Mouse (Mus musculus): ENCODE results near the gene Mdga2.

DNA sequence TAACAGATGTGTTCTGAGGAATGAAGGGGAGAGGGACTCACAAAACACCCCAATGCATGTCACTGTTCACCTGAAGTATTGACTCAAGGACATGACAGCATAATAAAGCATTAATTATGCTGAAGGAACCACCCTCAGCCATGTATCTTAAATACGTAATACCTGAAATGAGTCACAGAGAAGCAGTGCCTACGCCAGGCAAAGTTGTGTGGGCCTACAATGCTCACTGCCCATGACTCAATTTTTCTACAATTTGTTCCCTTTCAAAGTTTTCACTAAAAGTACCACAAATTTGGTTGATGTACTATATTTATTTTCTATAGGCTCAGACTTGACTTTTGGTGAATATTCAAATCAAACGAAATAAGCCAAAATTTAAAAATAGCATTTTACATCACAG is 80.7 kb downstream of the Mdga2 start:
- TF ChIP-seq MAFK (IDR thresholded peaks at IDR 0.05; ENCODE audit: insufficient read depth, low read depth, low read length) = no peak
- TF ChIP-seq ZC3H11A (IDR thresholded peaks at IDR 0.05; ENCODE audit: borderline replicate concordance, low read depth, low read length) = no peak
- no peak for TF ChIP-seq HCFC1 (IDR thresholded peaks at IDR 0.05; ENCODE audit: borderline replicate concordance, insufficient read depth, low read length)
- TF ChIP-seq CHD2 (IDR thresholded peaks at IDR 0.05; ENCODE audit: low read depth, low read length) = no peak

All from ES-E14 (cell line).